Mouse (Mus musculus): ENCODE results near the gene Cited1. TPM values are rescaled to one million over a fixed set of nuclear protein-coding genes. Genes with fewer than 3 reads are reported as not detected.

Cited1 gene
- polyA plus RNA-seq, 1 experiment from 2014 or later, result 24.4 TPM

Small RNA genes within 50 kb of the gene (microRNA-seq; reads per million reads assigned to microRNA genes)
- gene Gm26318, result not detected

Other genes with a start within 250 kb of the Cited1 start
- 1.8 and 2.2 TPM in 2 replicates for gene Rtl5, start 180.9 kb downstream of the Cited1 start, polyA plus RNA-seq (2015; fragmentation: Nextera tagmentation; extraction: Ambion mirVana)
- 49.5 and 59.5 TPM in 2 replicates for gene Pin4, start 132.7 kb downstream of the Cited1 start, polyA plus RNA-seq (2015; fragmentation: Nextera tagmentation; extraction: Ambion mirVana)
- gene Ercc6l, start 95.1 kb downstream of the Cited1 start, polyA plus RNA-seq (2015; fragmentation: Nextera tagmentation; extraction: Ambion mirVana), result 10.0 and 10.1 TPM in 2 replicates
- 671 and 785 TPM in 2 replicates for gene Rps4x, start 62.8 kb downstream of the Cited1 start, polyA plus RNA-seq (2015; fragmentation: Nextera tagmentation; extraction: Ambion mirVana)

Measured in limb, embryonic 15.5 days (tissue).